Mouse (Mus musculus) megakaryocyte, adult 5-6 weeks (primary cell): ENCODE measurements at regions not wholly inside any gene's neighbourhood (a gene's known extent, or its start where the extent isn't known, plus 50 kb on each side); places are given as distances from the start of the nearest gene placed in this dataset.

Experiments used
- ATAC-seq: 2 replicates; pipeline ENCODE4 v1.8.0; 2016; ENCODE audit warnings: mild to moderate bottlenecking, inconsistent platforms; ENCODE audit not compliant: poor library complexity, severe bottlenecking

DNA sequence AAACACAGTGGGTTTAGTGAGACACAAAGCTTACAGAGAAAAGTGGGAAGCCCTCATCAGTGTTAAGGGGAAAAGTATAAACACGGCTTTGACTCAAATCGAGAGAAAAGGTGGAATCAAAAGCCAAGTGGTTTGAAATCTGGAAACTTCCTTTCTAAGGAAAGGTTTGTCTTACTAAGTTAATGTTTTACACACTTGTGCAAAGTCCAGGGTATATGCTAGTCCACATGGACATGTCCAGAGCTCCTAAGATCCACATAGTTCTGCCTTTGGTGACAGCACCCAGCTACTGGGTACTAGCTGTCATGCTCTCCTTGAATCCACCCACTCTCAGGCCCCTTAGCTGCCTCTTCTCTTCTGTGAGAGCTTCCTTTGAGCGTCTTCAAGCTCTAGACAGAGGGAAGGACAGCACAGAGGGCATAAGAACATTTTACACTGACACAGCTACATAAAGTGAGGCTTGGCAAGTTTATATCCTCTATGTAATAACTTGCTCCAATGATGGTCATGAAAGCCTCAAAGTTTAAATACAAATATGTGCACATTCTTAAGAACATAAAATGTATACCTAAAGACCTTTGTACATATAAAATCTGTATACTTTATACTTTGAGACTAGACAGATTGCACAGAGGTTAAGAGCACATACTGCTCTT, 52.2 kb upstream of the Nt5e start:
- no peak for ATAC-seq

DNA sequence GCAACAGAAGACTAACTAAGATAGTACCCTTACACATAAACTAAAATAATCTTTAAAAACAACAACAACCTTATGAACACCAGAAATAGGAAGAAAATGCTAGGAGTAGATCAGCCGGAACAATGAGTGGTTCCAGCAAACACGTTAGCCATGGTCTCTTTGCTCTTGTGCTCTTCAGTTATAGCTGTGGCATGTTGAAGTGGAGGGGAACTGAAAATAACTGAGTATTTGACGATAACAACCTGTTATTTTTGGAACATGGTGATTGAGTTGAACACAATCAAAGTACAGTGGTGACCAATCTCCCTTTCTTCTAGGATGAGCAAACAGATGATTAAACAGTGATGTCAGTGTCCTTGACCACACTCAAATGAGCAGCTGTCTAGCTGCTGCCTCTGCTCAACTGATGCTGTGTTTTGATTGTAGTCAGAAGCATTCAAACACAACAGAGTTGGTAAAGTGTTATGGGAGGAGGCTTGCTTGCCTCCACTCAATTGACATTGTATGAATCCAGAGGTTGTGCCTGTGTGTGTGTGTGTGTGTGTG, 50.9 kb upstream of the Nt5e start:
- ATAC-seq, result no peak

DNA sequence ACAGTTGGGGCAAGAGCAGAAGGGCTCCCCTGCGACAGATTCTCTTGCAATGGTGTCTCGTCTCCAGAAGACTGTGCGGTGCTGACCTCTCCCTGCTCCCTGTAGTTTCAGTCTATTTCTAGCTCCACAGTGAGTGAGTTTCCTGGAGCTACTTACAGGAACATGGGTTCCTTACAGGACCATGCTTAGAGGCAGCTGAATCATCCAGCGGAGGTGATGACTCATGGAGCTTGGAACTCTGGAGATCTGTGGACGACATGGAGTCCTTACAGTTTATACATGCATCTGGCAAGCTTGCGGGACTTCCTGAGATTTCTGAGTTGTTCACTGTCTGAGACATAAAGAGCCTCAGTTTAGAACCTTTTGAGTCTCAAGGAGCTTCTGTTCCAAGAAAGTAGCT, 50.0 kb upstream of the Nt5e start:
- ATAC-seq, result no peak
